Mouse (Mus musculus): ENCODE results near the gene Gja10. TPM values are rescaled to one million over a fixed set of nuclear protein-coding genes. Genes with fewer than 3 reads are reported as not detected.

The Gja10 gene
- 0.09 TPM in 1 of 2 replicates, not detected in the other for polyA plus RNA-seq (2014; fragmentation: Nextera tagmentation; extraction: Ambion mirVana)

GRCm38 (mm10) chr4:32602660-32603059 is at the start of gene Gja10:
Gene Gja10 (minus strand): TSS chr4:32602760.
- ATAC-seq (replicated peaks; ENCODE audit: low FRiP score, low TSS enrichment, low read depth), result no peak
- WGBS, result 66% methylated on average over 3 of the region's 3 CpGs

DNA sequence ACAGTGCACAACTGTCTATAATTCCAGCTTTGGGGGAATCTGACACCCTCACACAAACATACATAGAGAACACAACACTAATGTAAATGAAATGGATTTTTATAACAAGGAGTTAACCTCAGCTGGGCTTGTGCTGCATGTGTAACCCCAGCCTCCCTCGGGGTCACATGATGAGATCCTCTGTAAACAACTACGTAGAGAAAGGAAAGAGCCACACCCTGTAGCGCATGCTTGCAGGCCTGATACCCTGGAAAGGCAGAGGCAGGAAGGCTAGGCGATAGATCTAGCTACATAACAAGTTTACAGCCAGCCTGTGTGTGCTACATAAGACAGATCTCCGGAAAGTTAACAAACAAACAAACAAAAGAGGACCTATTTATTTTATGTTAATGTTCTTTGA is 49.1 kb upstream of the Gja10 start:
- peaks cover 52% of the 10 kb centered on the region for H3K36me3 ChIP-seq (ENCODE audit: control insufficient read depth, insufficient read depth, low read length)
- H3K4me1 ChIP-seq (replicated peaks; ENCODE audit: control insufficient read depth, insufficient read depth, low read length), result 0 out of 2 replicates have a peak, but pooled peaks cover 3% of the 10 kb centered on the region
- no peak for ATAC-seq (replicated peaks; ENCODE audit: low FRiP score, low TSS enrichment, low read depth)
- no peak overlapping the region for H3K4me3 ChIP-seq (ENCODE audit: low read depth, low read length)
- no peak overlapping the region for H3K4me2 ChIP-seq (ENCODE audit: low read length)
- no peaks in the 10 kb centered on the region for H3K9me3 ChIP-seq (ENCODE audit: control insufficient read depth, low read length)
- H3K27me3 ChIP-seq (replicated peaks; ENCODE audit: control insufficient read depth, insufficient read depth, low read length), result no peaks in the 10 kb centered on the region
- H3K27ac ChIP-seq (ENCODE audit: low read depth), result no peak overlapping the region
- 67% methylated on average over 5 of the region's 5 CpGs for WGBS
- no peak for DNase-seq (ENCODE audit: low spot score)
- no peak overlapping the region for H3K9ac ChIP-seq (ENCODE audit: low read length)

More at GRCm38 (mm10) chr4:32602660-32603059, at the start of gene Gja10:
- no peak within 1 kb of the TSS for H3K4me2 ChIP-seq (ENCODE audit: low read length)
- no peaks in the 10 kb centered on the region for H3K9me3 ChIP-seq (ENCODE audit: control insufficient read depth, low read length)
- no peaks in the 10 kb centered on the region for H3K36me3 ChIP-seq (ENCODE audit: control insufficient read depth, insufficient read depth, low read length)
- H3K9ac ChIP-seq (ENCODE audit: low read length), result no peak within 1 kb of the TSS
- no peak within 1 kb of the TSS for H3K4me3 ChIP-seq (ENCODE audit: low read depth, low read length)
- DNase-seq (ENCODE audit: low spot score), result no peak
- H3K27ac ChIP-seq (ENCODE audit: low read depth), result no peak within 1 kb of the TSS
- no peaks in the 10 kb centered on the region for H3K4me1 ChIP-seq (replicated peaks; ENCODE audit: control insufficient read depth, insufficient read depth, low read length)
- no peaks in the 10 kb centered on the region for H3K27me3 ChIP-seq (replicated peaks; ENCODE audit: control insufficient read depth, insufficient read depth, low read length)

- H3K4me3 ChIP-seq (ENCODE audit: low read depth, low read length), result no peak overlapping the region
- H3K9me3 ChIP-seq (ENCODE audit: control insufficient read depth, low read length), result no peaks in the 10 kb centered on the region
- ATAC-seq (replicated peaks; ENCODE audit: low FRiP score, low TSS enrichment, low read depth) (no peak), DNase-seq (ENCODE audit: low spot score) (no peak)
- H3K4me1 ChIP-seq (replicated peaks; ENCODE audit: control insufficient read depth, insufficient read depth, low read length), result peaks cover 4% of the 10 kb centered on the region; the same call in 1 of the 2 replicates
- no peak overlapping the region for H3K27ac ChIP-seq (ENCODE audit: low read depth)
- no peak overlapping the region for H3K9ac ChIP-seq (ENCODE audit: low read length)
- no peak overlapping the region for H3K4me2 ChIP-seq (ENCODE audit: low read length)
- H3K27me3 ChIP-seq (replicated peaks; ENCODE audit: control insufficient read depth, insufficient read depth, low read length), result no peaks in the 10 kb centered on the region
- peaks cover 17% of the 10 kb centered on the region; the same call in 1 of the 2 replicates for H3K36me3 ChIP-seq (ENCODE audit: control insufficient read depth, insufficient read depth, low read length)
Observed at GRCm38 (mm10) chr4:32621637-32622036, 19.1 kb upstream of the Gja10 start.

- H3K4me2 ChIP-seq (ENCODE audit: low read length), result peak within 1 kb of the TSS; percentile 86
- under 1% methylated on average over 59 of the region's 67 CpGs for WGBS
- peak within 1 kb of the TSS; percentile 86 for H3K9ac ChIP-seq (ENCODE audit: low read length)
- H3K27me3 ChIP-seq (replicated peaks; ENCODE audit: control insufficient read depth, insufficient read depth, low read length), result no peaks in the 10 kb centered on the region
- H3K4me1 ChIP-seq (replicated peaks; ENCODE audit: control insufficient read depth, insufficient read depth, low read length), result peaks cover 11% of the 10 kb centered on the region
- H3K9me3 ChIP-seq (ENCODE audit: control insufficient read depth, low read length), result no peaks in the 10 kb centered on the region
- ATAC-seq (replicated peaks; ENCODE audit: low FRiP score, low TSS enrichment, low read depth) (peak; percentile 100), DNase-seq (ENCODE audit: low spot score) (peak; percentile 99)
- peak within 1 kb of the TSS; percentile 92 for H3K4me3 ChIP-seq (ENCODE audit: low read depth, low read length)
- H3K36me3 ChIP-seq (ENCODE audit: control insufficient read depth, insufficient read depth, low read length), result 0 out of 2 replicates have a peak, but pooled peaks cover 5% of the 10 kb centered on the region
- peak within 1 kb of the TSS; percentile 82 for H3K27ac ChIP-seq (ENCODE audit: low read depth)
Observed at GRCm38 (mm10) chr4:32615034-32615881, 12.7 kb upstream of the Gja10 start, which contains the start of gene Casp8ap2. Gene Casp8ap2 (plus strand): TSS chr4:32615451.

- Histone ChIP-seq H3K4me1 (replicated peaks; ENCODE audit: control insufficient read depth, insufficient read depth, low read length) (no peaks in the 10 kb centered on the region), H3K27ac (ENCODE audit: low read depth) (no peak overlapping the region), H3K27me3 (replicated peaks; ENCODE audit: control insufficient read depth, insufficient read depth, low read length) (no peaks in the 10 kb centered on the region), H3K36me3 (ENCODE audit: control insufficient read depth, insufficient read depth, low read length) (no peaks in the 10 kb centered on the region), H3K4me3 (ENCODE audit: low read depth, low read length) (no peak overlapping the region), H3K4me2 (ENCODE audit: low read length) (no peak overlapping the region), H3K9ac (ENCODE audit: low read length) (no peak overlapping the region), H3K9me3 (ENCODE audit: control insufficient read depth, low read length) (no peaks in the 10 kb centered on the region)
- ATAC-seq (replicated peaks; ENCODE audit: low FRiP score, low TSS enrichment, low read depth) (no peak), DNase-seq (ENCODE audit: low spot score) (peak; percentile 86)
- WGBS, result 21% methylated on average over 12 of the region's 12 CpGs
Observed at GRCm38 (mm10) chr4:32601135-32601534, 1.4 kb downstream of the Gja10 start.

GRCm38 (mm10) chr4:32588237-32588636 is 14.3 kb downstream of the Gja10 start:
- Histone ChIP-seq H3K9me3 (ENCODE audit: control insufficient read depth, low read length) (no peaks in the 10 kb centered on the region), H3K27me3 (replicated peaks; ENCODE audit: control insufficient read depth, insufficient read depth, low read length) (no peaks in the 10 kb centered on the region), H3K4me2 (ENCODE audit: low read length) (no peak overlapping the region), H3K36me3 (ENCODE audit: control insufficient read depth, insufficient read depth, low read length) (no peaks in the 10 kb centered on the region), H3K4me3 (ENCODE audit: low read depth, low read length) (no peak overlapping the region), H3K9ac (ENCODE audit: low read length) (no peak overlapping the region), H3K4me1 (replicated peaks; ENCODE audit: control insufficient read depth, insufficient read depth, low read length) (no peaks in the 10 kb centered on the region), H3K27ac (ENCODE audit: low read depth) (no peak overlapping the region)
- ATAC-seq (replicated peaks; ENCODE audit: low FRiP score, low TSS enrichment, low read depth) (no peak), DNase-seq (ENCODE audit: low spot score) (no peak)
- WGBS, result 82% methylated on average over 6 of the region's 6 CpGs

DNA sequence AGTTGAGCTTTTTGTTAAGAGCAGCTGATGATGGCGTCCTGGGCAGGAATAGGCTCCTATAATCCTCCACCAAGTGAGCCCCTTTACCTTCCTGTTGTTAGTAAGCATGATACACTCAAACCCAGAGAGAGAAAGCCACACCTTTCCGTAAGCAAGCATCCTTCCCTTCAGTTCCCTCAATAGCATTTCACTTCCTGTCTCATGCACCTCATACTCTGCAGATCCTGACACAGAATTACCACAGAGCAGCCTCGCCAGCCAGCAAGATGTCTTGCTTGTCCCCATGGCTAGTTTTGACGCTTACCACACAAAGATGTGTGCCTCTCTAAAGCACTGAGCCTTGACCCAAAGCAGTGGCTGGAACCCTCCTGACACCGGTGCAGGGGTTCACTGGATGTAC is 15.0 kb downstream of the Gja10 start:
- no peak overlapping the region for H3K4me2 ChIP-seq (ENCODE audit: low read length)
- no peaks in the 10 kb centered on the region for H3K4me1 ChIP-seq (replicated peaks; ENCODE audit: control insufficient read depth, insufficient read depth, low read length)
- ATAC-seq (replicated peaks; ENCODE audit: low FRiP score, low TSS enrichment, low read depth) (no peak), DNase-seq (ENCODE audit: low spot score) (no peak)
- no peaks in the 10 kb centered on the region for H3K27me3 ChIP-seq (replicated peaks; ENCODE audit: control insufficient read depth, insufficient read depth, low read length)
- 82% methylated on average over 5 of the region's 5 CpGs for WGBS
- H3K27ac ChIP-seq (ENCODE audit: low read depth), result no peak overlapping the region
- no peaks in the 10 kb centered on the region for H3K9me3 ChIP-seq (ENCODE audit: control insufficient read depth, low read length)
- no peak overlapping the region for H3K4me3 ChIP-seq (ENCODE audit: low read depth, low read length)
- no peaks in the 10 kb centered on the region for H3K36me3 ChIP-seq (ENCODE audit: control insufficient read depth, insufficient read depth, low read length)
- no peak overlapping the region for H3K9ac ChIP-seq (ENCODE audit: low read length)

- Histone ChIP-seq H3K9me3 (ENCODE audit: control insufficient read depth, low read length) (no peaks in the 10 kb centered on the region), H3K9ac (ENCODE audit: low read length) (no peak overlapping the region), H3K4me1 (replicated peaks; ENCODE audit: control insufficient read depth, insufficient read depth, low read length) (no peaks in the 10 kb centered on the region), H3K4me2 (ENCODE audit: low read length) (no peak overlapping the region), H3K36me3 (ENCODE audit: control insufficient read depth, insufficient read depth, low read length) (no peaks in the 10 kb centered on the region), H3K4me3 (ENCODE audit: low read depth, low read length) (no peak overlapping the region), H3K27me3 (replicated peaks; ENCODE audit: control insufficient read depth, insufficient read depth, low read length) (no peaks in the 10 kb centered on the region), H3K27ac (ENCODE audit: low read depth) (no peak overlapping the region)
- 17% methylated on average over 9 of the region's 9 CpGs for WGBS
- ATAC-seq (replicated peaks; ENCODE audit: low FRiP score, low TSS enrichment, low read depth), result no peak
- DNase-seq (ENCODE audit: low spot score), result peak; percentile 78
Observed at GRCm38 (mm10) chr4:32586596-32586995, 16.0 kb downstream of the Gja10 start.

Data from intestine, embryonic 14.5 days (tissue).